14 mouse cellular contexts compared by ENCODE assay signal in the genomic region with DNA sequence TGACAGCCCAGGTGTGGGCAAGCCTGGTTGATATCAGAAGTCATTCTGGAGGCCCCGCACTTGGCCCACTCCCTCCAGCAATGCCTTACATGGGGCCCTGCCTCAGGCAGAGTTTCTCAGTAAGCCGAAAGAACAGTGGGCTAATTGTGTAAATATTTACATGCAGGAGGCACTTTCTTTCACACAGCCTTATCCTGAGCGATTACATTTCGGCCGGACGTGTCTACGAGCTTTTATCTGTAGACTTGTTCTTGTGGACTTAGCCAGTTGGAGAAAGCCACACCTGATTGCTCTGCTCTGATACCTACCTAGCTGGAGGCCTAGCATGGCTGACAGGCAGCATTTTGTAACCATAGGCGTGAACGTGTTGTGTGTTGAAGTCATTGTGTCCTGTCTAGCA. TPM values are rescaled to one million over a fixed set of nuclear protein-coding genes. Genes with fewer than 3 reads are reported as not detected.
DNase-seq lines count a peak whose midpoint lies in the region; ATAC-seq and TF ChIP-seq lines count a peak whose summit lies in the region.
"Had no signal": no experiment of that assay in that cellular context is flagged by ENCODE, and none has a peak within 500 bp of the region (broad histone marks: within the 10 kb centered on the region; RNA-seq: fewer than 3 reads in every experiment).

No protein-coding gene starts in this region.

- peaks cover 65% of the 10 kb centered on the region for H3K4me1 ChIP-seq in heart, embryonic 12.5 days (replicated peaks)
- peaks cover 38% of the 10 kb centered on the region for H3K4me1 ChIP-seq in heart, adult 2 months (ENCODE audit: control insufficient read depth, insufficient read depth, low read length)
- peaks cover 99% of the 10 kb centered on the region for H3K4me1 ChIP-seq in megakaryocyte, embryonic 14.5 days
- H3K4me1 ChIP-seq in stomach, embryonic 15.5 days, result peaks cover 56% of the 10 kb centered on the region

- no peak for TF ChIP-seq POLR2A in heart, adult 2 months (IDR thresholded peaks at IDR 0.05; ENCODE audit: insufficient read depth, low read depth, low read length)

- H3K79me2 ChIP-seq in heart, adult 2 months (replicated peaks; ENCODE audit: control insufficient read depth, insufficient read depth, low read length), result peaks cover 6% of the 10 kb centered on the region; the same call in 1 of the 2 replicates

- no peaks in the 10 kb centered on the region for H3K9me3 ChIP-seq in heart, embryonic 12.5 days (replicated peaks)
- H3K9me3 ChIP-seq in megakaryocyte, embryonic 14.5 days, result no peaks in the 10 kb centered on the region
- H3K9me3 ChIP-seq in stomach, embryonic 15.5 days, result no peaks in the 10 kb centered on the region

- intact Hi-C loops in heart, adult 2 months (cut with DNase I), result no loop called here

- ATAC-seq in heart, embryonic 12.5 days (ENCODE audit: insufficient number of reproducible peaks, low FRiP score), result no peak
- ATAC-seq in megakaryocyte, adult 5-6 weeks (ENCODE audit: poor library complexity, severe bottlenecking), result no peak
- ATAC-seq in stomach, embryonic 15.5 days (ENCODE audit: insufficient read depth, low FRiP score, low read depth), result peak; percentile 87

- TF ChIP-seq CTCF in heart, adult 2 months (IDR thresholded peaks at IDR 0.05), result no peak

- no peak for DNase-seq in heart, adult 2 months
- DNase-seq in liver, result peak; percentile 31
- no peak for DNase-seq in thymus, postnatal 4 days
- DNase-seq in frontal cortex, postnatal 36 days (ENCODE audit: low spot score in 2 of 2), result no peak
- DNase-seq: cerebellum, postnatal 10 days; kidney, postnatal 14 days; right cerebral cortex, postnatal 4 days; thymus, adult 18-20 months had no signal

- 0 out of 2 replicates have a peak overlapping the region, but pooled peaks have one; percentile 3 for H3K4me2 ChIP-seq in heart, embryonic 12.5 days
- H3K4me2 ChIP-seq in stomach, embryonic 15.5 days, result peak overlapping the region; percentile 27

- H3K27me3 ChIP-seq in heart, embryonic 12.5 days (replicated peaks), result no peaks in the 10 kb centered on the region
- H3K27me3 ChIP-seq in heart, adult 2 months (ENCODE audit: control insufficient read depth, insufficient read depth, low read length), result no peaks in the 10 kb centered on the region
- no peaks in the 10 kb centered on the region for H3K27me3 ChIP-seq in megakaryocyte, embryonic 14.5 days (replicated peaks)
- no peaks in the 10 kb centered on the region for H3K27me3 ChIP-seq in stomach, embryonic 15.5 days (replicated peaks)

- WGBS in heart, embryonic 12.5 days, result 44% methylated on average over 9 of the region's 9 CpGs
- WGBS in heart, adult 2 months, result 61% methylated on average over 9 of the region's 9 CpGs
- WGBS in stomach, embryonic 15.5 days, result 17% methylated on average over 9 of the region's 9 CpGs

- H3K4me3 ChIP-seq in heart, embryonic 12.5 days, result no peak overlapping the region
- H3K4me3 ChIP-seq in heart, adult 2 months, result no peak overlapping the region
- H3K4me3 ChIP-seq in megakaryocyte, embryonic 14.5 days (replicated peaks), result peak overlapping the region; percentile 30
- H3K4me3 ChIP-seq in stomach, embryonic 15.5 days (replicated peaks), result no peak overlapping the region

- no peaks in the 10 kb centered on the region for H3K36me3 ChIP-seq in heart, embryonic 12.5 days
- no peaks in the 10 kb centered on the region; the same call in 1 of the 2 replicates for H3K36me3 ChIP-seq in heart, adult 2 months (ENCODE audit: control insufficient read depth, insufficient read depth, low read length)
- H3K36me3 ChIP-seq in megakaryocyte, embryonic 14.5 days (replicated peaks; ENCODE audit: low read length), result peaks cover 55% of the 10 kb centered on the region
- H3K36me3 ChIP-seq in stomach, embryonic 15.5 days, result no peaks in the 10 kb centered on the region

- TF ChIP-seq EP300 in heart, adult 2 months (IDR thresholded peaks at IDR 0.05; ENCODE audit: insufficient read depth, low read depth, low read length), result no peak

- 0 out of 2 replicates have a peak overlapping the region, but pooled peaks have one; percentile 3 for H3K27ac ChIP-seq in heart, embryonic 12.5 days (ENCODE audit: poor library complexity, severe bottlenecking)
- no peak overlapping the region for H3K27ac ChIP-seq in heart, adult 2 months
- peak overlapping the region; percentile 83 for H3K27ac ChIP-seq in stomach, embryonic 15.5 days

- H3K9ac ChIP-seq in heart, embryonic 12.5 days, result 0 out of 2 replicates have a peak overlapping the region, but pooled peaks have one; percentile 33
- no peak overlapping the region for H3K9ac ChIP-seq in heart, adult 2 months (ENCODE audit: low read depth, low read length)
- H3K9ac ChIP-seq in stomach, embryonic 15.5 days, result no peak overlapping the region

RNA-seq across cellular contexts. Expression of gene Vps37c, which starts 11.3 kb away (rescaled TPM):
- 29.0 and 31.2 TPM in 2 replicates for polyA plus RNA-seq in heart, embryonic 12.5 days (2016; fragmentation: Nextera tagmentation; extraction: Ambion mirVana)
- total RNA-seq in heart, adult 2 months (2021), result 10 to 100 TPM; 18.6 to 20.7 TPM
- polyA plus RNA-seq in heart, adult 2 months (2012; rRNA removed), result 23.7 and 24.6 TPM in 2 replicates
- polyA plus RNA-seq in megakaryocyte, embryonic 14.5 days (2012; ENCODE audit: insufficient read depth, low replicate concordance), result 60.2 and 90.5 TPM in 2 replicates
- 21.9 and 22.5 TPM in 2 replicates for total RNA-seq in megakaryocyte, adult 5-6 weeks (2015)
- 15.2 and 17.8 TPM in 2 replicates for total RNA-seq in megakaryocyte, adult 5-6 weeks (2017)
- 34.0 and 40.2 TPM in 2 replicates for polyA plus RNA-seq in stomach, embryonic 15.5 days (2015; fragmentation: Nextera tagmentation; extraction: Ambion mirVana)

RNA-seq across cellular contexts. Expression of gene Pga5, which starts 22.0 kb away (rescaled TPM):
- not detected in 2 replicates for polyA plus RNA-seq in heart, embryonic 12.5 days (2016; fragmentation: Nextera tagmentation; extraction: Ambion mirVana)
- not detected for total RNA-seq in heart, adult 2 months (2021)
- polyA plus RNA-seq in heart, adult 2 months (2012; rRNA removed), result not detected in 2 replicates
- polyA plus RNA-seq in megakaryocyte, embryonic 14.5 days (2012; ENCODE audit: insufficient read depth, low replicate concordance), result not detected in 2 replicates
- not detected in 2 replicates for total RNA-seq in megakaryocyte, adult 5-6 weeks (2015)
- 0.20 TPM in 1 of 2 replicates, not detected in the other for total RNA-seq in megakaryocyte, adult 5-6 weeks (2017)
- 28.0 and 59.2 TPM in 2 replicates for polyA plus RNA-seq in stomach, embryonic 15.5 days (2015; fragmentation: Nextera tagmentation; extraction: Ambion mirVana)
- total RNA-seq: granulocyte monocyte progenitor cell, adult 5-6 weeks had no signal
- polyA plus RNA-seq: neural tube, embryonic 14.5 days had no signal

RNA-seq across cellular contexts. Expression of gene Cd5, which starts 39.0 kb away (rescaled TPM):
- polyA plus RNA-seq in heart, embryonic 12.5 days (2016; fragmentation: Nextera tagmentation; extraction: Ambion mirVana), result 0.19 and 0.55 TPM in 2 replicates
- total RNA-seq in heart, adult 2 months (2021), result under 1 TPM; 0.11 to 0.26 TPM
- polyA plus RNA-seq in heart, adult 2 months (2012; rRNA removed), result 0.35 and 0.80 TPM in 2 replicates
- not detected in 2 replicates for polyA plus RNA-seq in megakaryocyte, embryonic 14.5 days (2012; ENCODE audit: insufficient read depth, low replicate concordance)
- 0.78 and 1.5 TPM in 2 replicates for total RNA-seq in megakaryocyte, adult 5-6 weeks (2015)
- 0.57 and 0.59 TPM in 2 replicates for total RNA-seq in megakaryocyte, adult 5-6 weeks (2017)
- 0.85 and 1.9 TPM in 2 replicates for polyA plus RNA-seq in stomach, embryonic 15.5 days (2015; fragmentation: Nextera tagmentation; extraction: Ambion mirVana)
- total RNA-seq: granulocyte monocyte progenitor cell, adult 5-6 weeks had no signal

Comparison
In these comparisons a context has a peak if more than half of its experiments do, and no peak if none do; other contexts are left out.
1. RNA of gene Pga5, which starts 22.0 kb away (polyA plus RNA-seq): 28.0 to 59.2 TPM in stomach, embryonic 15.5 days; not detected in heart, embryonic 12.5 days, not detected in heart, adult 2 months and not detected in megakaryocyte, embryonic 14.5 days; every median in the first group is over 10 times any median in the second.